Mouse (Mus musculus) monocyte, adult 2 months (primary cell): ENCODE data around the gene Ptch1.

Experiments used
- DNase-seq, 2 experiments: peaks; one replicate each; pipeline ENCODE4 v3.0.0; 2022; ENCODE audit warnings: low spot score in 2 of 2, low read depth in 1 of 2

The Ptch1 gene

GRCm38 (mm10) chr13:63573256-63573835, at the start of gene Ptch1:
Gene Ptch1 (minus strand): TSS chr13:63573598.
- no peak for DNase-seq

- DNase-seq = no peak
These were observed 47.9 kb upstream of the Ptch1 start for GRCm38 (mm10) chr13:63621301-63621700.

DNA sequence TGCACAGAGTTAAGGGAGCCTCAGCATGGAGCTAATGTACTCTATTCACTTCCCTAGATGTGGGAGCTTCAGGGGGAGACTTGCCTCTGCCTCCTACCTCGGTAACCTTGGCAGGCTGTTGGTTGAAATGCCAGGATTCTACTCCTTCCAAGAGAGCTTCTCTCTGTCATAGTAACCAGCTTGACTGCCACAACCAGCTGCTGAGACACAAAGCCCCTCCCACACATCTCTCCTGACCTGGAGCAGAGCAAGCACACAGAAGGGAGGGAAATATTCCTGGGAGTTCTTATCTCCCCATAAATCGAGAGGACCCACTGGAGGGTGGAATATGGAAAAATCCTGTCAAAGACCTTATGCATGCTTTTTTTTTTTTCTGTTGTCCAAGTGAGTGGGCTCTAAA, 39.8 kb upstream of the Ptch1 start:
- DNase-seq = no peak

DNA sequence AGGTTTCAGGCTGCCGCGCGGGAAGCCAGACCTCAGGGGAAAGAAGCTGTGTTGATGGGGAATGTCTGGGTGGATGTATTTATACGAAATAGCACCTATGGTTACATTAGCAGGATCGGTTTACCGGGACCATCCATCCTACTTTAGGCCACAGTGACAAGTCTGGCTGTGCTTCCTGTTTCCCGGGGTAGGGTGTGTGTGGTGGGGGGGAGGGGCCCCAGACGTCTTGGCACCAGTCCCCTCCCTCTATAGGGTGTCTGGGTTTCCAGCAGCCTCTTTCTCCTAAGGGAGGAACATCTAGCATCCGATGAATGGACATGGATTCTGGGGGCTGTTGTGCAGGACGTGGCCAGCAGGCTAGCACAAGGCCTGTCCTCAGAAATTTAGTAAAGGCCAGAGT, 36.3 kb upstream of the Ptch1 start:
- DNase-seq = no peak

DNA sequence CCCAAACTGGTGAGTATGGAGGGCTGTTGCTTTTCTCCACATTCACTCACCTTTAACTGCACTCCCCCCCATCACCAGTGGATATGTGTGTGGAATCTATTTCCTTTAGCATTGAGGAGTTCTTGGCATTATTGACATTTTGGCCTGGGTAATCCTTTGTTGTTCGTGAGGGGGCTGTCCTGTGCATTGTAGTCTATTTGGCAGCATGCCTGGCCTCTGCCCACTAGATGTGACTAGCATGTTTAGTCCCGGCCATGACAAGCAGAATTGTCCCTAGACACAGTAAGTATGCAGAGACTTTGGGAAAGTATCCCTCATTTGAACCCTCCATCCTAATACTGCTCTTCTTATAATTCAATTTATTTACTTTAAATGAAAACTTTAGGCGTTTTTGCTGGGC, 24.2 kb upstream of the Ptch1 start:
- no peak for DNase-seq

GRCm38 (mm10) chr13:63595869-63596268, 22.5 kb upstream of the Ptch1 start:
- no peak for DNase-seq

- no peak for DNase-seq
These were observed 20.2 kb upstream of the Ptch1 start for GRCm38 (mm10) chr13:63593469-63594050.

DNA sequence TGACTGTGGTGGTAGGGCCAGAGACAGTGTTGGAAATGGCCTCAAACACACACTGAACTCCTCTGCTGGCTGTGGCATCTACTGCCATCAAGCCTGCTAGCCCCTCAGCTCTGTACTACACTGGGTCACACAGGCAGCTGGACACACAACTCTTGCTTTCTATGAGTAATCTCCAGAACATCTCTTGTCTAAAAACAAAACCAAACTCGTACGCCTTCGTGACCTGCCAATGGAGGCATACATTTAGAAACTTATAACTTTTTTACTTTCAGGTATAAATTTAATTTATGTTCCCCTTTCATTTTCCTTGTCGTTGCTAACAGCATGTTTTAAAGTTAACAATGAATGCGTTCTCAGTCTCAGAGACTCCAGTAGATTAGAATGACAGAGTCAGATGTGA, 19.4 kb upstream of the Ptch1 start:
- no peak for DNase-seq

- DNase-seq = no peak
These were observed 1.2 kb upstream of the Ptch1 start for GRCm38 (mm10) chr13:63574601-63575000.

GRCm38 (mm10) chr13:63572453-63573255, 744 bp downstream of the Ptch1 start:
- no peak for DNase-seq

DNA sequence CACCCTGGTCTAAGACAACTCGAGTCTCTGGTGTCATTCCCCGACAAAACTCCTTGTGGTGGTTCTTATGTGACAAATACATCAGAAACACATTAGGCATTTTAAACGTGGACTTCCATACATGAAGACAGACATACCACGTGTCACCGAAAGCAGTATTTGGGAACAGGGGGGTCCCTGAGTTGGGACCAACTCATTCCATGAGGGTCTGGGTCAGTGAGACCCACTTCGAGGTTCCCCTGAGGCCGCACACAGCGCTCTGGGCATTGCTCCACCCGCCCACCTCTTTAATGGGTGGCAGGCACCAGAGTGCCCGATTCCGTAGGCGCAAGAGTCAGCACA, 1.3 kb downstream of the Ptch1 start:
- DNase-seq = no peak

GRCm38 (mm10) chr13:63570456-63570855, 2.9 kb downstream of the Ptch1 start:
- no peak for DNase-seq

DNA sequence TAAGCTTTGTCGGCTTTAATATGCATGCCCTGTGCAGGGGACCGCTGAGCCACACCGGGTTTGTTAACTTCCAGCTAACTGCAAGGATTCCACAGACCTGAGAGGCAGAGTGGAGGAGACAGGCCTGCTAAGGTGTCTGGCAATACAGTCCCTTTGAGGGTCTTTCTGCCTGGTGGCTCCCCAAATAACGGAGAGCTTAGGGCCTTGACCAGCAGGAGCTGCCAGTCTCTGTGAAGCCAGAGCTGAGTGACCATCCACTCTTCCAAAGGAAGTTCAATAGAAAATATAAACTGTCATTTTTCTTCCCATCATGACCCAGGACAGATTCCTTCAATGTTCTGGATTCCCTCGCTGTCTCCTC, 4.0 kb downstream of the Ptch1 start:
- DNase-seq = no peak

DNA sequence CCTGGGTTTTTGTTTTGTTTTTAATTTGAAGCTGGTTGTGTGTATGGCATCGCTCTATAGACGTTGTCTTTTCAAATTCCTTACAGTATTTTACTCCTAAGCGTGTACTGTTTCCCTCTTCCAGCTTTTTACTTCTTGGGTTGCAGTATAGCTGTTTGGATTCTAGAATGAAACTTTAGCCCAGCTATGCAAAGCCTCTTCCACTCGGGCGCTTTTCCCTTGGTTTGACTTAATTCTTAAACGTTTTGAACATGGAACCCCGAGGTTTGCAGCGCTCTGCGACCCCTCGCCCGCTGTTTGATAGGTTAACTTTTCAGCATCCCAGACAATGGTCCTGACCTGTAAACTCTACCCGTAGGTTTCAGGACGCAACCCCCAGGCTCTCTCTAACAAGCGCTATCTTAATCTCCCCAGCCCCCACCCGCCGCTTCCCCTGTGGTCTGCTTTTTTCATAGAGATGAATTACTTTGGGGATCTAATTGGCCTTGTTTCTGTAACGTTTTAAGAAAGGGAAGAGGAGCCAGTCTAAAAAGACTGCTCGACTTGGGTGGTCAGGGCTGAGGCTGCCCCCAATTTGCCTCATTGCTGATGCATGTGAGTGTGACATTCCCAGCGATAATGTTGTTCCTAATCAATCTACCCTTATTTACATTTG, 4.5 kb downstream of the Ptch1 start:
- DNase-seq = no peak

GRCm38 (mm10) chr13:63568306-63568705, 5.1 kb downstream of the Ptch1 start:
- no peak for DNase-seq

DNA sequence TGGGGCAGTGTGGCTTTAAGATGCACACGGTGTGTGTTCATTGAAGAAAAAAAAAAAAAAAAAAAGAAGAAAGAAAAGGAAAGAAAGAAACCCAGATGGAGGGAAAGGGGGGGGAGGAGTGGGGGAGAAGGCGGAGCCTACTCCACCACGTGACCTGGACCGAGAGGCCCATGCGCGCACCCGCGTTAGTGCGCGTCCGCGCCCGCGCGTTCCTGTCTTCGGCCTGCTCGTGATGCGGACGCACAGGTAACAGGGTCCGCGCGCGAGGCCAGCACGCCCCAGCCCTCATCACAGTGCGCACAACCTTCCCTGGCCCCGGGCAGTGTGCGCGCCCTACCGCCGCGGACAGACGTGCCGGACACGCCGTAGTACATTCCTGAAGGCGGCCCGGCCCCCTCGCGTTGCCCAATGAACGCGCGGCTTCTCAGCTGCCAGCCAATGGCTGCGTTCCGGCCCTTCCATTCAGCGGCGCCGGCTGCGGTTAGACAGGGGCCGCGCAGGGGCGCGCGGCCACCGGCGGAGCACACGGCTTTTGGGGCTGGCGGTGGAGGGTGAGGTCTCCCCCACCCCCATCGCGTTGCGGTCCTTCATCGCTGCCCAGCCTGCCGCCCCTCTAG, 5.6 kb downstream of the Ptch1 start:
- DNase-seq = peak; percentile 49 to 71

DNA sequence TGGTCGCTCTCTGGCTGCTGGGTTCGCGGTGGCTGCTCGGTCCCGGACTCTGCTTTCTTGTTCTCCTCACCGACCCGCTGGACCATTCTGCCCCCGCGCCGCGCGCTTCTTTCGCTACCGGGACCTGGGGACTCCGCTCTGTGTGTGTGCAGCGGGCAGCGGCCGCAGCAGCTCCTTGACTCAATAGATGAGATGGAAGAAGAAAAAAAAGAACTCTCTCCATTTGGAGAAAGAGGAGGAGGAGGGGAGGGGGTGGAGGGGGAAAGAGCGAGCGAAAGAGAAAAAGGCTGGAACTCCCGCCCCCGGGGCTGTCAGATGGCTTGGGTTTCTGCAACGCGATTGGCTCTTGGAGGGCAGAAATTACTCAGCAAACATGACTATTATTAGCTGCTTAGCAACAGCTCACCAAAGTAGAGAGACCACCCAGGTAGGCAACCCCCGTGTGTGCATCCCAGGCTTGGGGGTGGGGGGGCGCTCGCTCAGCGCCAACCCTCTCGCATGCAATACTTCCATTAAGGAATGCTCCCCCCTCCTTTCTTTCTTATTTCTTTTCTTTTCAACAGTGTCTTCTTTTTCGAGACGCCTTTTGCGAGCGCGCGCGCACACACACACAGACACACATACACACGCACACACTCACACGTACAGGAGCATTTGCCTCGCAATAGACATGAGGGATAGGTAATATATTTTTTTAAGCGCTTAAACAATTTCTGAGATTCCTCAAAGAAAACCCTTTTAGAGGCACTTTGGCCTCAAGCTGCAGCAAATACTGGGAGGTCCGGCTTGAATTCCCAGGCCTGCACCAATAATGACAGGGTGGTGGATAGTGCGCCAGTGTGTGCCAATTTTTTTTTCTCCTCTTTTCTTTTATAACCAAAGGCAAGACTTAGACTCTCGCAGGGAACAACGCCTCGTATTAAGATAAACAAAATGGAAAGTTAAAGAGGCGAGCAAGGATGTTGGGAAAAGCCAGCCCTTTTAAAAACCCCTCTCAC, 7.1 kb downstream of the Ptch1 start:
- no peak for DNase-seq

- no peak for DNase-seq
These were observed 7.9 kb downstream of the Ptch1 start for GRCm38 (mm10) chr13:63565320-63566017.

DNA sequence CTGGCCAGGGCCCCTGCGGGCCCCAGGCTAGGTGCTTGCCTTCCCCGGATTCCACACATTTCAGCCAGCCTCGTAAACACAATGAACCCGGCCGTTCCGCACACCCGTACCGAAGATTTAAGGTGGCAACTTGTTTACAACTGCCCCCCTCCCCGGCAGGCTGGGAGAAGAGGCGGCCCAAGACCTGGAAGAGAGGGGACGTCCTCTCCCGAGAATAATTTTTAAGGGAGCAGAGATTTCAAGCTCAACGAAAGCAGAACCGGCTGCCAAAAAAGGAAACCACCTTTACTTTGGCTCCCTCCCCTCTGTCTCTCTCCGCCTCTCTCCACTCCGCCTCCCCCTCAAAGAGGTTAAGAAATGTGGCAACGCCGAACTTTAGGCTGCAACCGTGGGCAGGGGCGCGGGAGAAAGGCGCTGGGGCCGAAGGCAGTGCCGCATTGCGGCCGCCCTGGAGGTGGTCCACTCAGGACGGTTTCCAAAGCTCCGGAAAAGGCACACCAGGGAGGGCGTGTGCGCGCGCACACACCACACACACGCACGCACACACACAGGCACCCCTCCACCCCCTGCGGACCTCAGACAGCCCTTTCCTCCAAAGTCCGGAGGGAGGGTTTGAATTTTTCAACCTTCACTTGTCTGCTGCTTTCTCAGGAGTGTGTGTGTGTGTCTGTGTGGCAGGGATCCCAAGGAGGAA, 8.6 kb downstream of the Ptch1 start:
- DNase-seq = no peak
